Mouse (Mus musculus) thymus, postnatal 14 days (tissue): Measurements from ENCODE around the gene Esrrb.

ENCODE experiments used
- DNase-seq: peaks from one replicate; pipeline ENCODE4 v3.0.0; 2021

Gene Esrrb

DNA sequence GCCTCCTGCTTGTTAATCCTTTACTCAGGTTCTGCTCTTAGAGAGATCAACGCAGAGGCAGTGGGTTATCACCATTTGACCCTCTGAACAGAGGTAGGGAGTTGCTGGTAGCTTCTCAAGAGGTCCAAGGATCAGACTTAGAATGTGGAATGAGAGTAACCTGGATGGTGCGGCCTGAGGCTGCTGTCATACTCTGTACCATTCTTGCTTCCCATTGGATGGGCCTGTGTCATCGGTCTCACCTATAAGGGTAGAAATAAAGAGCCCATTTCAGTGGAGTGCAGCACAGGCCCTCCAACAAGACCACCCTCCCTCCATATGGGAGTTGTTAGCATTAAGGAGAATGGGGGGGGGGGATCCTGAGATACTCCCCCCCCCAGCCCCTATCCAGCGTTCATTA lies 143.0 kb downstream of the Esrrb start:
- no peak for DNase-seq

GRCm38 (mm10) chr12:86504321-86504720 lies 143.4 kb downstream of the Esrrb start:
- DNase-seq = no peak

DNA sequence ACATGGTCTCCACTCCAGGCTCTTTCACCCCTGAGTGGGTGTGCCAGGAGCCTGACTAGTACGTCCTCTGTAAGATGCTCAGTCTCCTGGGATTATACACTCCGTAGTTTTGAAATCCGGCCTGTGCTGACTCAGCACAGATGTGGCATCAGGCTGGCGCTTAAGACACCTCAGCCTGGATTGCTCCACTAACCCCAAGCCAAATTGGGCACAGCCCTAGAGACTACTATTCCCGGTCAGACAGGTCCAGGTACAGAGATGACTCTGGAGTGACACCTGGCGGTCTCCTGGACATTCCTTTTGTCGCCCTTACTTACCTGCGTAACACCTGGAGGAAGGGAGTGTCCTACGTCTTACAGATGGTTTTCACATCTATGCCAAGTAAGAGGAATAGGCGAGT lies 146.8 kb downstream of the Esrrb start:
- DNase-seq = no peak

DNA sequence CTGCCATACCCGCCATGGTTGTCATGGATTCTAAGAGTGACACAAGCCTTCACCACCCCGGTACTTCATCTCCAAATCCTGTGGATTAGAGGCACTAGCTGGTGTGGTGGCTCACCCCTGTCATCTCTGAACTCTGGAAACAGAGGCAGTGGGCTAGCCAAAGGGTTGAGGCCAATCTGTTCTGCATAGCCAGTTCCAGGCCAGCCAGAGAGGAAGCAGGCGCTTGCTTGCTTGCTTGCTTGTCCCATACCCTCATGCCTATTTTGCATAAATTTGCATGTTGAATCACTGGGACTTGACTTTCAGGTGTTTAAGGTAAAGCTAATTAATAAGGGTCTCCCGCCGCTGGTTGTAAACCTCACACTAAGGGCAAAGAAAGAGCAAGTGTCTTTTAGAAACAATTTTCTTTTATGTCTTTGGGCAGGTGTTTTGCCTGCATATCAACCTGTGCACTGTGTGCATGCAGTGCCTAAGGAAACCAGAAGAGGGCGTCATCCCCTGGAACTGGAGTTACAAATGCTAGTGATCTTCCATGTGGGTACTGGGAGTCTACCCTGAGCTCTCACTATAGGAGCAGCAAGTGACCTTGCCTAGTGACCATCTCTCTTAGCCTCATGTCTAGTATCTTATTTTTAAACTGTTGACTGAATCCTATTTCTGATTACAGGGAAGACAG lies 147.5 kb downstream of the Esrrb start:
- no peak for DNase-seq

GRCm38 (mm10) chr12:86509295-86510279 lies 148.7 kb downstream of the Esrrb start:
- DNase-seq = no peak

DNA sequence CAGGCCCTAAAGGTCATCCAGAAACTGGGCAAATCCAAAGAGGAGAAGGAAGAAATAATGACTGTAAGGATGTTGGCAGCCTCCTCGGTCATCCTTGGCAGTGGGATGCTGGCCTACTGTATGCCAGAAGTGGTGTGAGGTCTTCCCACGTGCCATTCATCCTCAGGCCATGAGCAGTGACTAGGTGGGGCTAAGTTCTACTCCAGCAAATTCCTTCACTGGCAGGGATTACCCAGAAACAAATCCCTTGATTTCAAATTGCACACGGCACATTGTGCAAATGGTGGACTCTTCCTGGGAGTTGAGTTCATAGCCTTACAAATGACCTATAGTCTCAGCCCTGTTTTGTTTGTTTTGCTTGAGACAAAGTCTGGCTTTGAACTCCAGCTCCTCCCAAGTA lies 151.4 kb downstream of the Esrrb start:
- no peak for DNase-seq

DNA sequence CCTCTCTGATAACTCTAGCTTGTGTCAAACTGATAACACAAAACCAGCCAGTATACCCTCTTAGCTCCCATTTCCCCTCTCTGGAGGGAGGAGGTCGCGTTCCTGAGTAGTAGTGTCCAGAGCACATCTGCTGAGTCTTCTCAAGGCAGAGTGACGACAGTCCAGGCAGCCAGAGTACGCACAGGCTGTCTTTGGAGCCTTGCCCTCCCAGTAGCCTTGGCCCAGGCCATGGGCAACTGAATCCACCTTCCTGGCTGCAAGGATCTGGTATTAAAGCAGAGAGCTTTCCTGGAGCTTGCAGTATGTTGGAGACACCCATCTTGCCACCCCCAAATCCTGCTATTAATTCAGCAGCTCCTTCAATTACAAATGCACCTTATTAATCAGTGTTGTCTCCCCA lies 152.7 kb downstream of the Esrrb start:
- no peak for DNase-seq

GRCm38 (mm10) chr12:86516602-86517001 lies 155.7 kb downstream of the Esrrb start:
- no peak for DNase-seq

DNA sequence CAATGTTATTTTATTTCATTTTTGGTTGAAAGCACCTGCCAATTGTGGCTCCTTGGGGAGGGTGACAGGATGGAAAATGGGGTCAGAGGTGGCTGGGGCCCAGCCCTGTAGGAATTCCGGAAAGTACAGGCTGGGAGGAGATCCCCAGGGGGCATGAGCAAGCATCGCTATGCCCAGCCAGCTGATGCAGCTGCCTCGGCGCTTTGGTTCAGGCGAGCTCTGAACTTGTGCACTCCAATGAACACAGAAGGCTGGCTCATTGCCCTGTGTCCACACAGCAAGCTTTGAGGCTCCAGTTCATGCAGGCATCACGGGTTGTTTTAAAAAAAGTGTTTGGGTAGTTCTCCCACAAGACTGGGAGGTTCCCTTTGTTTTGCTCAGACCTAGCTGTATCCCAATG lies 156.8 kb downstream of the Esrrb start:
- no peak for DNase-seq

DNA sequence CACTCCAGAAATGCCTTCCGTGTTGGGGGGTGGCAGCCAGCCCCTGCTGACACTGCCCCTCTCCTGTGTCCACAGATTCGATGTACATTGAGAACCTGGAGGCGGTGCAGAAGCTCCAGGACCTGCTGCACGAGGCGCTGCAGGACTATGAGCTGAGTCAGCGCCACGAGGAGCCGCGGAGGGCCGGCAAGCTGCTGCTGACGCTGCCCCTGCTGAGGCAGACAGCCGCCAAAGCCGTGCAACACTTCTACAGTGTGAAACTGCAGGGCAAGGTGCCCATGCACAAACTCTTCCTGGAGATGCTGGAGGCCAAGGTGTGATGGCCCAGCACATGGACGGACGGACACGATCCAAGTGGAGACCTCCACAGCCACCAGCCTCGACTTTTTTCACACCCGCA lies 157.8 kb downstream of the Esrrb start:
- DNase-seq = no peak

DNA sequence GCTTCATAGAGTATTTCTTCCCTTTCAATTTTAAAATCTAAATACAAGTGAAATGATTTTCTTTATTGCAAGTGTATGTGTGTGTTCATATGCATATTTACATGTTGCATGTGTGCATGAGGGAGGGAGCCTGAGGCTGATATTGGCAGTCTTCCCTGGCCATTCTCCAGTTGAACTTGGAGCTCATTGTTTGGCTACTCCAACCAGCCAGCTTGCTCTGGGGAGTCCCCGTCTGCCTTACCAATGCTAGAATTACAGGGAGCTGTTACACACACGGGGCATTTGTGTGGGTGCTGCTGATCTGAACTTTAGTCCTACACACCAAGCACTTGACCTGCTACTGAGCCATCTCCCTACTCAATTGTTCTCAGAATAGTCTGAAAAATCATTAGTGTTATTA lies 173.4 kb downstream of the Esrrb start:
- no peak for DNase-seq

DNA sequence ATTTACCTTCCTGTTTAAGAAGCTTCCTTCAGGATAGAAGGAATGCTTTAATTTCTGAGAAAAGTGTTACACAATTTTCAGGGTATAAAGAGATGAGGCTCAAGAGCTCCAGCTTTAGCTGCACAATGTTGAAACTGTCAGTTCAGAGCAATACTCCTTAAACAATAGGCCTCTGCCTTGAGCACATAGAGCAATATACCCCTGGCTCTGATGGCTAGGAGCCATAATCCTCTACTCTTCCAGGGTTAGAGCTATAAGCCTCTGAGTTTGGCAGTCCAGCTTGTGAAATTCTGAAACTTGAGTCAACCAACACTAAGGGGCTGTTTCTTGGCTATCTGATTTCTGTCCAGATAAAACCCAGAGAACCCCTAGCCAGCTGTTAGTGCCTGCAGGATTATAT lies 176.9 kb downstream of the Esrrb start:
- DNase-seq = no peak

- no peak for DNase-seq
Measured at GRCm38 (mm10) chr12:86538711-86539110, 177.8 kb downstream of the Esrrb start.

DNA sequence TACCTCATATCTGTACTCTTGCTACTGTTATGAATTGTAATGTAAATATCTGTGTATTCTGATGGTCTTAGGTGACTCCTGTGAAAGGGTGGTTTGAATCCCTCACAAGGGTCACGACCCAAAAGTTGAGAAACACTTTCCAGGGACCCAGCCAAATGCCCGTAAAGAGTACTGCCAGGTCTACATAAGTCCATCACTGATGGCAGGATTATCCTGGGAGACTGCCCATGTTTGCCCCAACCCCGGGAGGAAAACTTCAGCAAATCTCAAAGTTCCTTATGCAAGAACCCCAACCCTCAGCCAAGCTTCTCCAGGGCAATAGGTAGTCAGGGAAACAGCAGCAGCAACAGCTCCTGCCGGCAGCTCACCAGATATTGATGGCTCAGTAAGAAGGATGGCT lies 178.6 kb downstream of the Esrrb start:
- no peak for DNase-seq

GRCm38 (mm10) chr12:86547808-86548207 lies 186.9 kb downstream of the Esrrb start:
- no peak for DNase-seq

- no peak for DNase-seq
Measured at GRCm38 (mm10) chr12:86553037-86553436, 192.1 kb downstream of the Esrrb start.

DNA sequence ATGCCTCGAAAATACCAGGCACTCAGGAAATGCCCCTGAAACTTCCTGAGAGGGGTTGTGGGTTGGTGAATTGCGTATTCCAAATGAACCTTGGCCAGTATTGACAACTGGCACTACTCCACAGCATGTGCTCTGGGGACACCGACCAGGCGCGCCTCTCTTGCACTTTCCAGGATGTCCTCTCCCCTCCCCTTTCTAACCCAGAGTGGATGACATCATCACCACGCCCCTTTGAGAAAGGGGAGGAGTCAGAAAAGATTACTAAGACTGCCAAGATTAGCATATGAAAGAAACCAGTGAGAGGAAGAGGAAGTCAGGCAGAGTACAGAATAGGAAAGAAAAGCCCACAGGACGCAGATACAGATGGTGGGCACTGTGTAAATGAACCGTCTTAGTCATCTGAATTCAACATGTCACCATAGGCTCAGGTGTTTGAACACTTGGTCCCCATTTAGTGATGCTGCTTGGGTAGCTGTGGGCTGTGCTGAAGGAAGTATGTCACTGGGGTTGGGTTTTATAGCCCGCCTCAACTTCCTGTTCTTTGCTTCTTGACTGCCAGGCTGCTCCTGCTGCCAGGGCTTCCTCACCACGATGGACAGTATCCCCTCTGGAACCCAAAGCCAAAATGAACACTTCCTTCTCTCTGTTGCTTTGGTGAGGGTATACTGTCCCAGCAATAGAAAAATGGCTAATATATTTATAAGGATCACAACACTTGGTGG lies 196.0 kb downstream of the Esrrb start:
- DNase-seq = peak; percentile 23

DNA sequence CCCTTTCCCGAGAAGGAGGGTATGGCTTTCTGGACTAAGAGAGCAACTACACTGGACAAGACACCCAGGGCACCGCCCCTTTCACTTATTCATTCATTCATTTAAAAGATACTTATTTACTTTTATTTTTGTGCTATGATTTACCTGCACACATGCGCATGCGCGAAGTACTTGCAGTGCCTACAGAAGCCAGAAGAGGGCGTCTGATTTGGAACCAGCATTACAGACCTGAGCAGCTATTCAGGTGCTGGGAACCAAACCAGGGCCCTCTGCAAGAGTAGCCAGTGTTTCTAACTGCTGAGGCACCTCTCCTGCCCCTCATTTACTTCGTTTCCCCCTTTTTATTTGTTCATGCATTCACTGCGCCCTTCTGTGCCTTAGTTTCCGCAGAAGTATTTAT lies 198.0 kb downstream of the Esrrb start:
- no peak for DNase-seq

- DNase-seq = no peak
Measured at GRCm38 (mm10) chr12:86562705-86563104, 201.8 kb downstream of the Esrrb start.

GRCm38 (mm10) chr12:86565996-86566395 lies 205.1 kb downstream of the Esrrb start:
- DNase-seq = no peak
